Mouse (Mus musculus): ENCODE data around the gene Btbd35f1. TPM values are rescaled to one million over a fixed set of nuclear protein-coding genes. Genes with fewer than 3 reads are reported as not detected.
"Not testable (repeated sequence)": the region's sequence is repeated elsewhere in the genome, so short reads cannot be mapped to it uniquely, and the experiment has no call there.

Btbd35f1 gene
- not detected in 2 replicates for polyA plus RNA-seq (2015; fragmentation: Nextera tagmentation; extraction: Ambion mirVana)

GRCm38 (mm10) chrX:32559755-32560154, at the start of gene Btbd35f1:
Gene Btbd35f1 (plus strand): TSS chrX:32560055.
- H3K4me2 ChIP-seq (replicated peaks); H3K27me3 ChIP-seq (replicated peaks); H3K9ac ChIP-seq; H3K27ac ChIP-seq; H3K9me3 ChIP-seq; ATAC-seq; H3K4me1 ChIP-seq (replicated peaks); H3K36me3 ChIP-seq; H3K4me3 ChIP-seq (replicated peaks): not testable (repeated sequence)
- no CpG with 5 or more reads among the region's 3 CpGs for WGBS

- H3K36me3 ChIP-seq; H3K4me3 ChIP-seq (replicated peaks); ATAC-seq; H3K4me1 ChIP-seq (replicated peaks); H3K4me2 ChIP-seq (replicated peaks); H3K9me3 ChIP-seq; H3K27me3 ChIP-seq (replicated peaks); H3K9ac ChIP-seq; H3K27ac ChIP-seq: not testable (repeated sequence)
- 79% methylated on average over 1 of the region's 1 CpGs for WGBS
Observed at GRCm38 (mm10) chrX:32590878-32591542, 31.2 kb downstream of the Btbd35f1 start.

GRCm38 (mm10) chrX:32601008-32601407, 41.2 kb downstream of the Btbd35f1 start:
- H3K9me3 ChIP-seq; H3K4me3 ChIP-seq (replicated peaks); H3K9ac ChIP-seq; H3K27ac ChIP-seq; H3K4me1 ChIP-seq (replicated peaks); H3K36me3 ChIP-seq; ATAC-seq; H3K27me3 ChIP-seq (replicated peaks); H3K4me2 ChIP-seq (replicated peaks): not testable (repeated sequence)
- WGBS = 86% methylated on average over 1 of the region's 2 CpGs

- H3K9ac ChIP-seq = not testable (repeated sequence)
Observed at GRCm38 (mm10) chrX:32601425-32601824, 41.6 kb downstream of the Btbd35f1 start.

More at GRCm38 (mm10) chrX:32601425-32601824, 41.6 kb downstream of the Btbd35f1 start:
- H3K9me3 ChIP-seq; H3K4me3 ChIP-seq (replicated peaks); H3K36me3 ChIP-seq; ATAC-seq; H3K27ac ChIP-seq; H3K4me1 ChIP-seq (replicated peaks); H3K4me2 ChIP-seq (replicated peaks); H3K27me3 ChIP-seq (replicated peaks): not testable (repeated sequence)
- 79% methylated on average over 3 of the region's 3 CpGs for WGBS

Other genes starting within 250 kb of the Btbd35f1 start
- gene Gm5926, start 90.7 kb downstream of the Btbd35f1 start, polyA plus RNA-seq (2015; fragmentation: Nextera tagmentation; extraction: Ambion mirVana) = not detected in 2 replicates
- not detected in 2 replicates for gene Btbd35f21, start 166.1 kb downstream of the Btbd35f1 start, polyA plus RNA-seq (2015; fragmentation: Nextera tagmentation; extraction: Ambion mirVana)

Data from intestine, embryonic 15.5 days (tissue).